Mouse (Mus musculus): ENCODE measurements around the gene Vmn1r122.
"Not testable (repeated sequence)": the region's sequence is repeated elsewhere in the genome, so short reads cannot be mapped to it uniquely, and the experiment has no call there.

Vmn1r122 gene

DNA sequence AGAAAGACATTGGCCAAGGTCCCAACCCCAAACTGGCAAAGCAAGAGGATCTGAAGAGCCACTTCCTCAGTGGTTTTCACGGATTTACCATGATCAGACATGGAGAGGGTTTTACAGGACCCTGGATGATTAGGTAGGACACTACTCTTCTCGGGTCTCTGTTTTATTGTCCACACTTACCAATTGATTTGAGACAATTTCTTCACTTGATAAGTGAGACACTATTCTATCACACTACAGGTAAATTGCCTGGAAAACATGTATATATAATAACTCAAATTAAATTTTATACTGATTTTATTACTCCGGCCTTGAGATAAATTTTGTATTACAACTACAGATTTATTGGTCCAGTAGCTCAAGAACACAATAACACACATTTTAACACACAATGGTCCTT is at the start of gene Vmn1r122:
Gene Vmn1r122 (minus strand): TSS at position 101 of the 400 bp plus-strand sequence.
- DNase-seq, result not testable (repeated sequence)

DNA sequence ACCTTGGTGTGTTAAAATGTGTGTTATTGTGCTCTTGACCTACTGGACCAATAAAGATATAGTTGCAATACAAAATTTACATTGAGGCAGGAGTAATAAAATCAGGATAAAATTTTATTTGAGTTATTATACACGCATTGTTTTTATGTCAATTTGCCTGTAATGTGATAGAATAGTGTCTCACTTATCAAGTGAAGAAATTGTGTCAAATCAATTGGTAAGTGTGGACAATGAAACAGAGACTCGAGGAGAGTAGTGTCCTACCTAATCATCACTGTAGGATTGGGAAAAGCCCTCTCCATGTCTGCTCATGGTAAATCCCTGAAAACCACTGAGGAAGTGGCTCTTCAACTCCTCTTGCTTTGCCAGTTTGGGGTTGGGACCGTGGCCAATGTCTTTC is 28.0 kb upstream of the Vmn1r122 start, which contains the start of gene Vmn1r123:
Gene Vmn1r123 (plus strand): TSS at position 301 of the 400 bp plus-strand sequence.
- DNase-seq, result not testable (repeated sequence)

DNA sequence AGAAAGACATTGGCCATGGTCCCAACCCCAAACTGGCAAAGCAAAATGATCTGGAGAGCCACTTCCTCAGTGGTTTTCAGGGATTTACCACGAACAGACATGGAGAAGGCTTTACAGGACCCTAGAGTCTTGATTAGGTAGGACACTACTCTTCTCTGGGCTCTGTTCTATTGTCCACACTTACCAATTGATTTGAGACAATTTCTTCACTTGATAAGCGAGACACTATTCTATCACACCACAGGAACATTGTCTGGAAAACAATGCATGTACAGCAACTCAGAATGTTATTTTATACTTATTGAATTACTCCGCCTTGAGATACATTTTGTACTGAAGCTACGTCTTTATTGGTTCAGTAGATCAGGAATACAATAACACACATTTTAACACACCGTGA is 35.5 kb downstream of the Vmn1r122 start, which contains the start of gene Vmn1r121:
Gene Vmn1r121 (minus strand): TSS at position 101 of the 400 bp plus-strand sequence.
- DNase-seq, result not testable (repeated sequence)

Measured in kidney, postnatal 25 days (tissue).